Mouse (Mus musculus) lung, postnatal 10 days (tissue): ENCODE measurements around the gene Bcar3.

Source experiments
- DNase-seq: peaks from one replicate; pipeline ENCODE4 v3.0.0; 2021

Bcar3 gene

DNA sequence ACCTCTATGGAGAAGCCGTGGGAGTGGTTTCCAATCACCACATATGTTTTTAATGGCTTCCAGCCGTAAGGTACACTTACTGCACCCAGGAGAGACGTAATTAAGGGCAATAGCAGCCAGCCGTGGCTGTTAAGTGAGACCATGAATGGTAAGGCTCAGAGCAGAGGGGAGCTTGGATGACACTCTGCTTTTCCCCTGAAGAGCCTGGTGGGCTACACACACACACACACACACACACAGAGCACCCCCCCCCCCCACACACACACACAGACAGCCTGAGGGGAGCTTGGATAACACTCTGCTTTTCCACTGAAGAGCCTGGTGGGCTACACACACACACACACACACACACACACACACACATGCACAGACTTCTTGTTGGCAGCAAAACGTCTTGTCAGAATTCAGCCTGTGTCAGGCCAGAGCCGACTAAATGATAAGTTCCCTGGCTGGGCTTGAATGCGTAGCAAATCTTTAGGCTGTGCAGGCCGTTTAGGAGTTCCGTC, 224.3 kb downstream of the Bcar3 start:
- no peak for DNase-seq

DNA sequence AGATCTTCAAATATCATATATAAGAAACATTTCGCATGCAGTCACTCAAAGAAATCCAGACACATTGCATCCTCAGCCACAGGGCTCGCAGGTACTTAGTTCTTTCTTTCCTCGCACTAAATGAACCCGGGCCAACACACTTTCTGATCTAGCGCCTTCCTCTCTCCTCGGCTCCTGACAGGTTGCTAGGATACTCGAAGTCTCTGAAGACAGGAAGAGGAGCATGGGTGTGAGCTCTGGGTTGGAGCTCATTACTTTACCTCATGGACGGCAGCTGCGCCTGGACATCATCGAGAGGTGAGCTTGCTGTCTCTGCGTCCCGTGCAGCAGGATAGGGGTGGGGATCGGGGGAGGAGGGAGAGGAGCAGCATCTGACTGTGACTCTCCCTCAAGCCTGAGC, 225.1 kb downstream of the Bcar3 start:
- DNase-seq: no peak

DNA sequence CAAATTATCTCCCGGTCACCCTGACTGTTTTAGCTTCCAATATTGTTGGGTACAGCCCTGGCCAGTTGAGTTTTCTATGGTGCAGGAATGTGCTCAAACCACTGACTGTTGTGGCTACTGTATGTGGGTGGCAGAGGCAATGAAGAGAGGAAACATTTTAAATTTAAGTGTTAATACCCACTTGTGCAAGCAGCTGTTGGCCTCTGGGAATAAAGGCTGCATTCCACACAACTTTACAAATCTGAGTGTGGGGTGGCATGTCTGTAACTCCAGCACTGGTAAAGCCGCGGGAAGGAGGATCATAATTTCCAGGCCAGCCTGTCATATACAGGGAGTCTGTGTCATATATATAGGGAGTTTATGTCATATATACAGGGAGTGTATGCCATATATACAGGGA, 226.4 kb downstream of the Bcar3 start:
- DNase-seq: no peak

DNA sequence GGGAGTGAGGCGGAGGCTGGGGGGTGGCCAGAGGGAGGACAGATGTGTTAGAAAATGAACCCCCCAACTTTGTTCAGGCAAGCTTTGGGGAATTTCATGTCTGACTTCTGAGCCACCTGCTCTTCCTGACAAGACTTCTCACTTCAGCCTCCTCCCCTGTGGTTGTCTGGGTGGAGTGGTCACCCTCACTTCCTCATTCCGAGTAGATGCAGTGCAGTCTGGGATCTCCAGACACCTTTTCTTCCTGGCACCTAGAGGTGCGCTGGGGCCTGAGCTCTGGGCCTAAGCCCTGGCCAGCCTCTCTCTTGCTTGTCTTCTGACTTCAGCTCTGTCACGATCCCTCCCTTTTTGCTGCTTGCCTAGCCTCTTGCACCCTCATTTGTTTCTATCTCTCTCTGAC, 226.9 kb downstream of the Bcar3 start:
- no peak for DNase-seq

DNA sequence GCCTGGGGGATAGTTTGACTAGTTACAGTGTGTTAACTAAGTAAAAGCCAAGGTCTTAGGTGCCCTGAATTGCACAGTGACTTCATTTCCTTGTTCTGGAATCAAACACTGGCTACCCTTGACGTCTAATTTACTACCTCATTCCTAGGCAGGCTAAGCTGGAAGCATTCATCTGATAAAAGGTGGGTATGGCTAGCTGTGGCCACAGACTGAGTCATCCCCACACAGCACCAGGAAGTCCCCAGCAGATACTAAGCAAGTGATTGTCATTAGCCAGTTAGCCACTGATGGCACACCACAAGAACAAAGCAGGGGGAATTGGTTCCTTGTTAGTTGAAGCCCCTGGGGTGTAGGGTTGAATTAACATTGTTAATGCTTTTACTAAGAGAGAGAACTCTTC, 227.4 kb downstream of the Bcar3 start:
- no peak for DNase-seq

DNA sequence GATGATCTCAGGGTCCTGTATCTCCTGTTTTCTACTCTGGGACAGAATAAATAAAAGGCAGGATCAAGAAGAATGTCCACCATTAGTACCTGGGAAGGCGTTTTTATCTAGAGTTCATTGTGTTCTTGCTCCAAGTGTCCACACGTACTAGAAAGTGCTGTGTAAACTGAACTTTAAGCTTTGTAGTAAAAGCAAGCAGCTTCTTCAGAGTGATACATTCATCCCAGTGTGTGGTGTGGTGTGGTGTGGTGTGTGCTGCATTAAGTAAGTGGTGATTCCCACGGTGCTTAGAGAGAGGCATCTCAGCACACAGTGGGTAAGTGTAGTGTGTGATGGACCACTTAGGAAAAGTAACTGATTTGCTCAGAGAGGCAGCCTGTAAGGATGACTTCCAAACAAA, 234.5 kb downstream of the Bcar3 start:
- DNase-seq: no peak

DNA sequence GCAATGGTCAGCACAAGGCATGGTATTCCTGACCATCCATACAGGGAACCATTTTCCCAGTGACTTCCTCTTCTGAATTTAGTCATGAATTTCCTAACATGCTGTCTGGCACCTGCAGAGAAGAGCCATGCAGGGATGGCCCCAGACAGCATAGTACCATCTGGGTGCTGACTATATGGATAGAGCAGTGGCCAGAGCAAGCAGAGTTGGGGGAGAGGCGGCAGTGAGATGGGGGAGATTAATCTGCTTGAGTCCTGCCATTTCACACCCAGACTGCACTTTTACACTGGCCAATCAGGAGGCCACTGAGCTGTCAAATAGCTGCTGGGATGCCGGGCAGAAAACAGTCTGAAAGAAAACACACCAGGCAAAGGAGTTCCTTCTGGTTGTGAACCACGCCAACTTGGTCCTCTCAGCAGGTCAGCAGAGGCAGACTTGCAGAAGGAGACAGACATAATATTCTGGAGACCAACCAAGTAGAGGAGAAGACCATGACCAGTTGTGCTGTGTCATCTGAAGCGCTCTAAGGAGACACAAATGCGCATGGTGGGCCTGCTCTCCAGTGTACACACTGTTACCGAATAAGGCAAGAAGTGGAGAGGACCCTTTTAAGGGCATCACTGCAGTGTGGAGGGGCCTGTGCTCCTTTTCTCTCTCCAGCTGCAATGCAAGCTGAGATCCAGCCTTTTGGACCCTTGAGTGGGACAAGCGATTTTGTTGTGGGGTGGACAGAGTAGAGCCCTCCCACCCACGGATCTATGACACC, 242.2 kb downstream of the Bcar3 start:
- no peak for DNase-seq

DNA sequence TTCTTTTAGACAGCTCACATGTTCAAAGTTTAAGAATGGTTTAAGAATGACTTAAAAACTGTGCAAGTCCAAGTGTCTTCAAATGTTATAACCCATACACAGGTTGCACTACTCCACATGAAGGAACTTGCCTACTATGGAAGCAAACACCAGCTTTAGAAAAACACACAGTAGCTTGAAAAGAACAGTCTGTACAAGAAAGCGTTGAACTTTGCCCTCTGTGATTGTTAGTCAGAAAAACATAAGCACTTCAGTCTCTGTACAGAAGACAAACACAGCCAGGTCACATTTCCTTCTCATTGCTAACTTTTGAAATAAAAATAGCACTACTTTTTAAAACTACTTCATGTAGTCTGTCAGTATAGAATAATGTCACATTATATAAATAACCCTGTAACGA, 244.9 kb downstream of the Bcar3 start:
- DNase-seq: no peak

DNA sequence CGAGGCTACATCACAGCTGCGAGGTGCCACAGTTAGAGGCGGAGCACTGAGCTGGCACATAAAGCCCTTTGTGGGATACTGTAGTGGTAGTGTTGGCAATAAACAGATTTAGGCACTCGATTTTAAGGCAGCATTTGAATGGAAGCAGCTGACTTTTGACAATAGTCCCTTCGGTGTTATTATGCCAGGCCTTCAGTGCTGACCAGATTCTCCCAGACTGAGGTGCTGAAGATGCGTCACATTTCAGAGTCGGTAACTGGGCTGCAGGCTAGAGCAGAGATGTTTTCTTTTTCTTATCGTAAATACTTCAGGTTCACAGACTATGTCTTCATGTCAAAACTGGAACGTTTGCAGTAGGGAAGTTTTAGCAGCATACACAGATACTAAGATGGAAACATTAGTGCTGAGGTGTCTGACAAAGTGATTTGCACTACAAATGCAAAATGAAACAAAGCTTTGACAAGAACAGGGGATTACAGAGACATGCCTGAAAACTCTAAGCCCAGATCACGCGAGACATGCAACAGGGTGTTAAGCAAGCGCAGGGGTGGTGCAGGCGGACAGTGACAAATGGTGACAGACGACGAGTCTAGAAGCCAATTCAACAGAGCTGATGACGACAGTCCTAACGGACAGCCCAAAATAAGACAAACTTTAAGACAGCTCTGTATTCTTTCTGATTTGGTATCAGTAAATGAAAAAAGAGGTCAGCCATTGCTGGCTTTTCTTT, 246.2 kb downstream of the Bcar3 start:
- DNase-seq: no peak

DNA sequence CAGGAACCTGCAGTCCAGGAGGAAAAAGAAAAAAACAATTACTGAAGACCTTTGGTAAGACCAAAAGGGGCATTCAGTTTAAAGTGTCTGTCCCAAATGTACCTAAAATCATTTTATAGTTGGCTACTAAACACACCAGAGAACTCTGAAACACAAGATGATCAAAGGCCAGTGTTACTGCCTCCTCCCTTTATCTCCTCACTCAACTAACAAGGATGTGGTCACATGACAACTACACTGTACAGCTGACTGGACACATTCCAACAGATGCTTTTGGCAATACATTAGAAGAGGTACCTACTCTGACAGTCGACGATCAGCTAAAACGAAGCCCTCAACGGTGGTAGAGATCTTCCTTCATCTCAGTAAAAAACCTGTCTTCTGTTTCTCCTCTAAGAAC, 247.0 kb downstream of the Bcar3 start:
- no peak for DNase-seq

DNA sequence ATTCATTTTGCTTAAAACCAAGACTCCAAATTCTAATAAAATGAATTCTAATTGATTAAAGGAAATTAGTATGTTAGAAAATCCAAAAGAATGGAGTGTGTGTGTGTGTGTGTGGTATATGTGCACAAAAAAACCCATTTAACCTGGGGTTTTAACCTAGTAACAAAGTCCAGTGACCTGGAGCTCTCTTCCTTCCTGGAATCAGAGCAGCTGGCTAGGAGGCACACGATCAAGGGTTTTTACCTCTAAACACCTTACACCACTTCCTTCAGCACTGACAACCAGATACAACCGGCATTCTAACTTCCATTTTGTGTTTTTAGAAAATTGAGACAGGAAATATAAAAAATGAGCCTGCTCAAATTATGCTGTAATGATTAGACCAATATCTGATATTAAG, 251.4 kb downstream of the Bcar3 start:
- DNase-seq: no peak

DNA sequence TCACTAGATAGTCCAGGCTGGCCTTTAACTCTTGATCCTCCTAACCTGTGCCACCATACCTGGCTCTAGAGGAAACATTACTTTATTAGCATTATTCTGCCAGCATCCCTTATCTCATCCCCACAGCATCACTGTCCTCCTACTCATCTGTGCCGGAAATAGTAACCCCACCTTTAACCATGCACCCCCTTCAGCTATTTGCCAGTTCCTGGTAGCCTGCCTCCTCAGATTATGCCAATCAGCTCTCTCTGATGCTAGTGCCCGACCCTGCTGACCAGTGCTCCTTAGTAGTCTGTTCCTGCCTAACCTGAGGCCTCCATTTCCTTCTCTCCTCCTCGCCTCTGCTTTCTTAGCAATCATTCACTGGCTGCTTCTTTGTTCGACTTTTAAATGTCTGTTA, 253.5 kb downstream of the Bcar3 start:
- no peak for DNase-seq

DNA sequence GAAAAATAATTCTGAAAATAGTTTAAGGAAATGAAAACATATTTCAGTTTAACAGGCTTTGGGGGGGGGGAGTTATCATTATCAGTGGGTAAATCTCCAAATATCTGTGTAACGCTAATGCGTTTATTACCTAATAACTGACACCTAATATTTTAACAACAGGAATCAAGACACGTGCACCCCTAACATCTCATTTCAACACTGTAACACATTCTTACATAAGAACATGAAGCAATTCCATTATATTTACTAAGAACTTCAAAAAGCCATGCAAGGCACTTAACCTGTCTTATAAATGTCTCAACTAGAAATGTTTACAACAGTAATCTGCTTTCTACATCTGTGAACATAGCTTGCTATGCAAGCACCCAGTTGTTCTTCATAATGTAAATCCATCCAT, 257.2 kb downstream of the Bcar3 start:
- no peak for DNase-seq

DNA sequence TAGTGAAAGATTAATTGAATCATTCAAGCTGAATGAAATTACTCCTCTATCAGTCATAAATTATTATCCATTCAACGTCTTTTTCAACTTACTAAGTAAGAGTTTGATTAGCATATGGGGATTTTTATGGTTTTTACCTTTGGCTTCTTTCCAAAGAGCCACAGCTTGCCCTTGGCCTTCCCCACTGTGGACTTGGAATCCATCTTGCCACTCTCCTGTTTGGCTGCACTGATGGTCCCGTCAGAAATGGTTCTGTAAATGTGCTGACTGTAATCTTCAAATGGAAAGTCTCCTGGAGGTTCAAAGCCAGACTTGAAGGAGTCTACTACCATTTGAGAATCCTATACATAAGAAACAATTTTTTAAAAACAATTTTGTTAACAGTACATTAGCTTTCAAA, 263.8 kb downstream of the Bcar3 start:
- no peak for DNase-seq

DNA sequence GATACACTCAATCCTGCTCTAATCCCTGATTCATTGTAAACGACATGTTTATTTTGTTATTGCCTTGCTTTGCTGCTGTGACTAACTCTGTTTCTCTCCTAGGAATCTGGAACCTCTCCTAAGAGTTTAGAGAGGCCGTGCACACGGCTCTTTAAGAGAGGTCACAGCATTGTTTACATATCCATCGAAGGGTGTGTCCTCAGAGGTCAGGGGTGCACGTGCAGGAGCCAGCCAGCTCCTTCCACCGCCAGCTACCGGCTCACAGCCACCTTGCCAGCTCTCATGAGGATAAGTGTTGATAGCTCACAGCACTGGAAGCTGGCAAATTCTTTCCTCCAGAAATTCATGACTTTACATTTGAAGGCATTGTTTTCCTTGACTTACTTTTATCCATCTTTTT, 271.3 kb downstream of the Bcar3 start:
- peak; percentile 25 for DNase-seq

DNA sequence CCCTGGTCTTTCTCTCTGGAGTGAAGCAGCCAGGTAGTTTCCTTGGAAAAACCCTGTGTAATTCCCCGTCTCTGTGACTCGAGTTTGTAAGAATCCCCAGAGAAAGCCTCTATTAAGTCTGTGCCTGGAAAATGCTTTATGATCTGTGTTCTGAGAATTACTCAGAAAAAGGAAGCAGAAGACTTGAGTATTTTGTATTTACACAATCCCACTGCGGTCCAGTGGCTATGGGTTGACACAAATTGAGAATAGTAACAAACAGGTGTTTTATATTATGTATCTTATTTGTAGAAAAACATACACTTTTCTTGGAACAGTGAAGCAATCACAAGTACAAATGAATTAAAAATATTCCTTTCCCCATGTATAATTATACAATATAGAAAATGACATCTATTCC, 272.2 kb downstream of the Bcar3 start:
- no peak for DNase-seq

DNA sequence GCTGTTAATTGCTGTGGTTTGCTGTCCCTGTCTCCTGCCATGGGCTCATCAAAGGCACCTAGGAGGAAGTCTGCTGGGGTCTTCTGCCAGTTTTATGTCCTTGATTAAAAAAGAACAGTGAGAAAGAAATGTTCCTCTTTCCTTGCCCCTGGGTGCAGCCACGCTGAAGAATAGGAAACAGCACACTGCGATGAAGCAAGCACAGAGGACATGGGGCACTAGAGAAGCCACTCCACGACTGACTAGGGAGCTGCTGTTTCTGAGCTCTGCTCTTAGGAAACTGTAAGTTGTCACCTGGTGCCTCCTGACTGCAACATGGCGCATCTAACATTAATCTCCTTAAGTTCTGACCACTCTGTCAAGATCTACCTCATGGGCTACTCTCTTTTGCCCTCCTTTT, 272.6 kb downstream of the Bcar3 start:
- DNase-seq: no peak

DNA sequence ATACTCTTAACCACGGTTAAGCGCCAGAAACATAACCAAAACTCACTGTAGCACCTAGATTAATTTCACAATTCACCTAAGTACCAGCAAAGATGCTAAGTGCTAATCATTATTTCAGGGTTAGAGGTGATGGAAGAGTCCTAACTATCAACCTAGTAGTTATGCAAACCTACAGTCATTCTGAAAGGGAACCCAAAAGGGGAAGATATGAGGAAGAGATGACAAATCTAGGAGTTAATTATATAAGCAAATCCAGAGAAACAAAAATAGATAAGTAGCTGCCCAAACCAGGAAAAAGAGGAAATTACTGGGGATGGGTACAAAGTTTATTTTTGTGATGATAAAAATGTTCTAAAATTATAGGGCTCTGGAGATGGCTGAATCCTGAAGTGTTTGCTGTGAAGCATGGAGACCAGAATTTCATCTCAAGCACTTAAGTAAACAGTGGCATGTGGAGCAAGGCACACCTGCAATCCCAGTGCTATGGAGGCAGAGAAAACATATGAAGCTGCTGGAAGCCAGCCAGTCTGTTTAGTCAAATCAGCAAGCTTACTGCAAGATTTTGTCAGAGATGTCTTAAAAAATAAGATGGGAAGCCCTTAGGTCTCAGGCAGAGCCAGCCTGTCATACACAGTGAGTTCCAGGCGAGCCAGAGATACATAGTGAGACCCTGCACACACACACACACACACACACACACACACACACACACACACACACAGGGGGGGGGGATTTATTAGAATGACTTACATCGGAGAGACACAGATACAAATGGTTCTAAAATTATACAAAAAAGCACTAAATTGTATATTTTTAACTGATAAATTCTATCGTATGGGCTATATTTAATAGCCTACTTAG, 279.7 kb downstream of the Bcar3 start:
- DNase-seq: no peak

DNA sequence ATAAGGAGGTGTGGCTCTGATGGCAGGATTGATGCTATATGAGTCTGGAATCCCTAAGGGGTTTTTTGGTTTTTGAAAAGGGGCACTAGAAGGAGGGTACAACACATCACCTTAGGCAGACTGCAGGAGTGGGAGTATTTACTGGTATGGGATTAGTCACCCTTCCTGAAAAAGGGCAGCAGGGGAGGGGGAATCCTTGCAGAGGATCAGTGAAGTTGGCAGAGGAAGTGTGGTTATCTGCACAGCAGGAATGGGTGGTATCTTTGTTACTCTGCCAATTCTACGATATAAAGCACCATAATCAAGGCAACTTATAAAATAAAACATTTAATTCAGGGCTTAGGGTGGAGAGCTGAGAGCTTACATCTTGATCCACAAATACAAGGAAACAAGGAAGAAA, 281.0 kb downstream of the Bcar3 start:
- DNase-seq: no peak

DNA sequence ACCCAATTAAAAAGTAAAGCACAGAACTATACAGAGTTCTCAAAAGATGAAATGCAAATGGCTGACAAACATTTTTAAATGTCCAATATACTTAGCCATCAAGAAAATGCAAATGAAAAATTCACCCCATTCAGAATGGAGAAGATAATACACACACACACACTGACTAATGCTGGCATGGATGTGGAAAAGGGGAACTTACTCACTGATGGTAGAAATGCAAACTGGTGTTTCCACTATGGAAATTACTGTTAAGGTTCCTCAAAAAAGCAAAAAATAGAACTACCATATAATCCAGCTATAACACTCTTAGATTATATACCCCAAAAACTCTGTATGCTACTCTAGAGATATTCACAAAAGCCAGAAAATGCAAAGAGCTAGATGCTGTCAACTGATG, 283.4 kb downstream of the Bcar3 start:
- no peak for DNase-seq
